Mouse (Mus musculus): ENCODE data around the gene Armc10. TPM values are rescaled to one million over a fixed set of nuclear protein-coding genes. Genes with fewer than 3 reads are reported as not detected.
"Not testable (repeated sequence)": the region's sequence is repeated elsewhere in the genome, so short reads cannot be mapped to it uniquely, and the experiment has no call there.

Armc10 gene
- 34.9 and 40.4 TPM in 2 replicates for total RNA-seq (2014; fragmentation: Nextera tagmentation)
- total RNA-seq (2017), result 49.4 and 51.5 TPM in 2 replicates

DNA sequence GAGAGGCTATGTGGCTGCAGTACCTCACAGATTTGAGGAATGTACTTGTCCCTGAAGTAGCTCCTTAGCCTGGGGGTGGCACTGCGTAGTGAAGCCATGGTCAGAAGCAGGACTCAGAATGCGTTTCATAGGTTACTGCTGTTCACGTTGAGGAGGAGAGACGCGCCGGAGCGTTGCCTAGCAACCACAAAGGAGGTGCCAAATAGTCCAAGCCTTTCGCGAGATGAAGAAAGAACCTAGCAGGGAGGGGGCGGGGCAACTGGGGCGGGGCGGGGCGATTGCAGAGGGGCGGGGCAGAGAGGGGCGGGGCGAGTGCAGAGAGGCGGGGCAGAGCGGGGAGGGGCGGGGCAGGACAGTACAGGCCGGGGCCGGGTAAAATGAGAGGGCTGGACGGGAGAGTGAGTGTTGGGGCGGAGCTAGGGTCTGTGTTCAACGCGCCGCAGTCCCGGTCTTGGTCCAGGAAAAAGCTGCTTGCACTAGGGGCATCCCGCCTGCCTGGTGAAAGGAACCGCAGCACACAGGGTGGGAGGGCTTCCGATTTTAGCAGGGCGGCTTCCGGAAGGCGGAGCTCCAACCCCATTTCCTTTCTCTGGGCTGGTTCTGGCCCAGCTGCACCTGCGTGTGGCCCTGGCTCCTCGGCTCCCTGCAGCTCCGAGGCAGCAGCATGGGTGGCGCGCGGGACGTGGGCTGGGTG lies at the start of gene Armc10, which contains the start of gene Fbxl13:
Armc10 (plus strand) TSS at position 375 of the 694 bp plus-strand sequence.
Fbxl13 (minus strand) TSS at position 196 of the 694 bp plus-strand sequence.
- peak; percentile 87 for ATAC-seq (replicated peaks; ENCODE audit: poor library complexity, severe bottlenecking)

DNA sequence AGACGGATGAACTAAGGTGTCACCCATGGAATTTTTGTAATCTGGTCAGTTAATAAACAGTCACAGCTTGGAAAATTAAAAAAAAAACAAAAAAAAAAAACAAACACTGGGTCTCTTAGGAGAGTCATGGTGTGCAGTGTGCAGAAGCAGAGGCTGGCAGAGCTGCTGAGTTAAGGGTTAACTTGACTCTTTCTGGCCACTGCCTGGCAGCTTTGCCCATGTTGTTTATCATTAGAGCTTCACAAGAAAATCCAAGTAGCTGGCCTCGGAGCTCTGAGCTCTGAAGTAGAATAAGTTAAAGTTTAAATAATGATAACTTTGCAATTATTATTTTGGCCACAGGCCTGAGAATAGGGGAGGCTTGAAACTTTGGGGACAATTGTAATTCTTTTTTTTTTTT lies 46.1 kb upstream of the Armc10 start:
- not testable (repeated sequence) for ATAC-seq (replicated peaks; ENCODE audit: poor library complexity, severe bottlenecking)

DNA sequence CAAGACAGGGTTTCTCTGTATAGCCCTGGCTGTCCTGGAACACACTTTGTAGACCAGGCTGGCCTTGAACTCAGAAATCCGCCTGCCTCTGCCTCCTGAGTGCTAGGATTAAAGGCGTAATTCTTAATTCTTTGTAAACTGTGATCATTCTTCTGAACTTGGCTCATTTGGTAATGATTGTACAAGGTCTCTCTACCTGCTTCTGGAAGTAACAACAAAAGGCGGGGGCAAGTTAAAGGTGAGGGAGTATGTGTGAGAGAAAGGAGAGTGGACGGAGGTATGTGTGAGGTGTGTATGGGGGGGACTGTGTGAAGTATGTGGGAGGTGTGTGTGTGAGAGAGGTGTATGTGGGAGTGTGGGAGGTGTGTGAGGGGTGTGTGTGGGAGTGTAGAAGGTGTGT lies 45.7 kb upstream of the Armc10 start:
- ATAC-seq (replicated peaks; ENCODE audit: poor library complexity, severe bottlenecking), result no peak

DNA sequence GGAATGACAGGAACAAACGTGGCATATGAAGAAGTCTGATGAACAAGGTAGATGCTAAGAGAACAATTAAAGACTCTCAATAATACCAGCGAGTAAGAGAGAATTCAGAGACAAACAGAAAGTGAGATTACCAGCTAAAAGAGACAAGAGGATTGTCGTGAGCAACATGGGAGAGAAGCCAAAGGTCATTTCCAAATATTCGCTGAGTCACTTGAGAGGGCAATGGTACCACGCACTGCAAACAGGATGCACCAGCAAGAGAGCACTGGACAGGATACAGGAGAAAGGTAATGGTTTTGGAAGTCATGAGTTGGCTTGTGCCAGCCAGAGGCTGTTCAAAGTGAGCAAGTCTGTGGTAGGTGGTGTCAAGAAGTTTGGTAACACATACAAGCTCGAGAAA lies 39.7 kb upstream of the Armc10 start:
- no peak for ATAC-seq (replicated peaks; ENCODE audit: poor library complexity, severe bottlenecking)

DNA sequence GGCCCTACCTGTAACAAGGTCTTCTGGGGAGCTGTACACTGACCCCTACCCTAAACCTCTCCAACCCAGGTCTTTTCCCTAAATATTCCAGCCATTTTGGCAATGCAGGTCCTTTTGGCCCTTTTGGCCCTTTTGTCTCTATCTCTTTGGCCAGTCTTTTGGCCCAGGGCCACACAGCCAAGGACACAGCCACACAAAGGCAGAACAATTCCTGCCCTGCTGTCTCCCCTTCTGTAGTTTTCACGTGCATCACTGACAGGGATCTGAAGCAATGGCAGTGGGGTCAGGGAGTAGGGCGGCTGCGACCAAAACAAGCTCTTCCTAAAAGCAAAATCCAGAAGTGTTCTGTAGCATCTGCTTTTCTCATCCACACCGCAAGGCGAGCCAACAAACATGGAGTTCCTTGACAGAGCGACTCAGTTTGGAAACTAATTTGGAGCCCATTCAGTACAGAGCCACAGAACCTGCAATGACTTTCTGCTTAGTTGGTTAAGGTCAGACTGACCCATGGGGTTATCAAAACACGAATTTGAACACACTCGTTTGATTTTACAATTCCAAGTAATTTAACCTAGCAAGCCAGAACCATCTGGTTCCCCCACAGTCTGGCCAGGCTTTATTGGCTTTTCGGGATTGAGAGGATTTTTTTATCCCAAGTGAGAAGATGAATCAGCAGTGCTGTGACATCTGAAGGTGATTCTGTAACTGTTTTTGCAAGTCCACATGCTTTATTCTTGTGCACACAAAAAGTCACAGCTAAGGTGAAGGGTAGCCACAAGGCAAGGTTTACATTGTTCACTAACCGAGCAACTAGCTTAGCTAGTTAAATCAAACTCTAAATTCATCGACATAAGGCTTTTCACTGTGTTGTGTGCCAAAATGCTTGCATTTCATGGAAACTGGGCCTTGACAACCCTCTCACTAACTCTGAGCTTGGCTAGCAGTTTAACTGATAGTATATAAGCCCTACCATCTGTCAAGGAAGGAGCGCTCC lies 37.0 kb upstream of the Armc10 start:
- no peak for ATAC-seq (replicated peaks; ENCODE audit: poor library complexity, severe bottlenecking)

DNA sequence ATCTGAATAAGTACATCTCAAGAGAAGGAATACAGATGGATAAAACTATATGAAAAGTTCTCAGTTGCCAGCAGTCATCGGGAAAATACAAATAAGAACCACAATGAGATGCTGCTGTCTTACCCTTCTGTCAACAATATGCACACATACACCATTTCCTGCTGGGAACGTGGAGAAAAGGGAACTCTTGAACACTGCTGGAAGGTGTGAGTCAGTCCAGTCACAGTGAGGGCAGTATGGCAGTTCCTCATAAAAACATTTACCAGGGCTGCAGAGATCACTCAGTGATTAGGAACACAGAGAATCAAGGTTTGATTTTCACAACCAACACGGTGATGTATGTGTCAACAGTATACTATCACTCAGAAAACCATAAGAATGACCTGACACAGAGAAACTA lies 34.6 kb upstream of the Armc10 start:
- peak; percentile 85 for ATAC-seq (replicated peaks; ENCODE audit: poor library complexity, severe bottlenecking)

DNA sequence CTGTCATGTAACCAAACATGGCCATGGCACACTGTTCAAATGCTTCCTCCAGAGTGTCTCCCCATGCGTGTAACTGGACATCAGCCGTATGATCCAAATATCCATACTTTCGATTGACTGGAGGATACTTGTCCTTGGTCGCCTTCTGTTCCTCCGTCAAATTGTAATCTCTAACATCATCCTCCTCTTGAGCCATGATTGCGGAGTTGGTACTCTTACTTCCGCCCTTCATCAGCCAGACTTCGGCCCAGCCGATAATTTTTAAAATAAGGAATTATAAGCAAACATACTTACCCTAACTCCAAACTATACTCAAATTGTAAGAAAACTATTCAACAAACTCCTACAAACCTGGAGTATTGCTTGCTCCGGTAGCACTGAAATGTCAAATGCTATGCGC lies 31.3 kb upstream of the Armc10 start:
- peak; percentile 54 for ATAC-seq (replicated peaks; ENCODE audit: poor library complexity, severe bottlenecking)

DNA sequence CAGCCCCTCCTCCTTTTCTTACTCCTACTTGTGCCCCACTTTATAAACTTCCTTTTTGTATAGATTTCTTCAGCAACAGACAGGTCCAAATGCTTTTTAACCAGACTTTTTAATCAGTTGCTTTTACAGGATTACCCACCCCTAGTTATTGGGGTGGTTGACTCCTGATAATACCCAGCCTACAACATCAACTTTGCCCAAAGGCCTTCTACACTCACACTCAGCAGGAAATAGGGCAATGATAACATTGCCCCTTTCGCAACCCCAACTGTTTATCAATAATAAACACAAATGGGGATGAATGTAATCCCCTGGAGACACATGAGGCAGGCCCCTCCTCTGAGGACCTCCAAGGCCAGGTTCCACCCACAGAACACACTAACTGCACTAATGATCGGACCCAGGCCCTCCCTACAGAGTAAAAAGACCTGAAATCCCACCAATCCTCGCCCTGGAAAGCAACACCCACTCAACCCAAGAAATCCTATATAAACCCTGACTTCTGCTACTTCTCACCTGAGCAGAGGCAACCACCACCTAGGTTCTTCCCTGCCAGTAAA lies 29.1 kb upstream of the Armc10 start:
- peak; percentile 55 for ATAC-seq (replicated peaks; ENCODE audit: poor library complexity, severe bottlenecking)

DNA sequence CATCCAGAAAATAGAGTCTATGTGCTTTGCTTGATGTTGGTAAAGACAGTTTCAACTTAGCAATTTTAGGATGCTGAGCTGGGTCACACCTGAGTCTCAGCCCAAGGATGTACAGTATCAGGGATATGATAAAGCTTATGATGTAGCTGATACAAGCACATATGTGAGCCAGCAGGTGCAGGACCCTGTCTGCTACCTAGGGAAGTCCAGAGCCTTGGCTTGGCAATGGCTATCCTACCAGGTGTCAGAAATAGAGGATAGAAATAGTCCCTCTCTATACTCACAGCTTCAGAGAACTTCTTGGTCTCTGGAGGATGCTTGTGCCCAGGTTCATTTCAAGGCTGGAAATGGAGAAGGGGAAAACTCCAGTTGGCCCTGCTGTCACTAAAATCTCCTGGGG lies 19.7 kb upstream of the Armc10 start:
- no peak for ATAC-seq (replicated peaks; ENCODE audit: poor library complexity, severe bottlenecking)

DNA sequence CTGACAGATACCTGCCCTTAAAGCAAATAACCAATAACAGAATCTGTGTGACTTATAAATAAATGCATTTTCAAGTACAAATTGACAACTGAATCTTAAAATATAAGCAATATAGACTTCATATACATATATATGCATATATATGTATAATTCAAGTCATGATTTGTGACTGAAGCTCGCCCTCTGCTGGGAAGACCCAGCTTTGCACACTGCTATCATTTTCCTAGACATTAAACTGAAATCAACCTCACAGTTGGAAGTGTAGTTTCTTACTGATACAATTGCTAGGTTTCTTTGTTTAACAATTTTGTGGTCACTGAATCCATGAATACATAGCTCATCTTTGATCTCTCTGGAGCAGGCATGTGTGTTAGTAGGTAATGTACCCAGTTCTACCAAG lies 4.7 kb upstream of the Armc10 start:
- ATAC-seq (replicated peaks; ENCODE audit: poor library complexity, severe bottlenecking), result no peak

DNA sequence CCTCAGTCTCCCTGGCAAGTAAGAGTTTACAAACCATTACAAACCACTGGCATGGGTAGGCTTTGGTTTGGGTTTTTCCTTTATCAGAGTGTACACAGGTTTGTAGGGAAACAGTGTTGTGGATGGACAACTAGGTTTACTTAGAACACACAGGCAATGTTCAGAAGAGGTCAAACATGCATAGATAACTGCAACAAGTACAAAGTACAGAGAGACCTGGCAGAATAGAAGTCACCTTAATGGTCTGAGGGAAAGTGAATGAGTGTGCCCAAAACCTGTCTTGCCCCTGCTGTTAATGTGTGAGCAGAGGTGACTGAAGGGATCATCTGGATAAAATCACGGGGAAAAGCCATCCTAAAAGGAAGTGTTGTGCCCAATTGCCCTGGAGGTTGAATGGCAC lies 2.0 kb upstream of the Armc10 start:
- ATAC-seq (replicated peaks; ENCODE audit: poor library complexity, severe bottlenecking), result no peak

DNA sequence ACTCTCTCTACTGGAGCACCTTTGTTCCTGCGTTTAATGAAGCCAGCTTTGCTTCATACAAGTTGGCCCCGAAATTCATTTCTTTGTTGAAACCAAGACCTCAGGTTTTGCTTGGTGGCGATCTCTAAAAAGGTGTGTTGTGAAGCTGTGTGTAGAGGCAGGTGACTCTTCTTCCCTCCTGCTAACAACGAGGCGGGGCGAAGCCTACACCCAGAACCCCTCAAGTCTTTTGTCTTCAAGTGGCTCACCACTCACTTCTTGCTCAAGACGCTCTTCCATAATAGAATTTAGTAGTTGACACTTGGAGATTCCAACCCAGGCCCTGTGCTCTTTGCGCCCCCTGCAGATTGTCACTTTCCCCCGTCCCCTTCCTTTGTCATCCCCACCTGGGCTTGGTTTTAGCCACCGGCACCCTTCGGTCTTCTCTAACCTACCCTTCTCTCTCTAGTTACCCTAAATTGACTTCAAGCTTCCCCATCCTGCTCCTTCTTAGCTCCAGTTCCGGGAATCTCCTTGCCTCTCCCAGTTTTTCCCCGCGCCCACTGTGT lies 648 bp upstream of the Armc10 start:
- peak; percentile 15; the same call in 1 of the 2 replicates for ATAC-seq (replicated peaks; ENCODE audit: poor library complexity, severe bottlenecking)

DNA sequence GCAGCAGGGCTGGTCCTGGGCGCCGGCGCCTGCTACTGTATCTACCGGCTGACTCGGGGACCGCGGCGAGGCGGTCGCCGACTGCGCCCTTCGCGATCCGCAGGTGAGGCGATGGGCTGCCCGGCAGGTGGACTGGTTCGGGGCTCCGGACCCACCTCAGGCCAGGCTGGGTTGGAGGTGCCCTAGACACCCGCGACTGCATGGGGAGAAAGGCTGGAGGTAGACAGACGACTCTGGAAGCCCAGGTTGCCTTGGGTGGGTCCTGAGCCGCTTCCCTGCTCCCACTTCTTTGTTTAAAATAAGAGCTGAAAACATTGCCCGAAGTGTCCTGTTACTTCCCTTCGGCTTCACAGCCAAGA lies 499 bp downstream of the Armc10 start:
- no peak for ATAC-seq (replicated peaks; ENCODE audit: poor library complexity, severe bottlenecking)

DNA sequence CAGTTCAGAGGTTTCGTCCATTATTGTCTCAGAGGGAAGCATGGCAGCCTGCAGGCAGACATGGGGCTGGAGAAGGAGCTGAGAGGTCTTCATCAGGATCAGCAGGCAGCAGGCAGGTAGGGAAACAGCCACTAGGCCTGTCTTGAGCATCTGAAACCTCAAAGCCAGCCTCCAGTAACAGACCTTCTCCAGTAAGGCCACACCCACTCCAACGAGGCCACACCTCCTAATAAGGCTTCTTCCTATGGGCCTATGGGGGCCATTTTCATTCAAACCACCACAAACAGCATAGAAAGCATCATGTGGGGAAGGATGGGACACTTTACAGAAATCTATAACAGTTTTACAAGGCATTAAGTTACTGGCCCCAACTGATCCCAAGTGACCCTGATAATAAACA lies 5.1 kb downstream of the Armc10 start:
- no peak for ATAC-seq (replicated peaks; ENCODE audit: poor library complexity, severe bottlenecking)

DNA sequence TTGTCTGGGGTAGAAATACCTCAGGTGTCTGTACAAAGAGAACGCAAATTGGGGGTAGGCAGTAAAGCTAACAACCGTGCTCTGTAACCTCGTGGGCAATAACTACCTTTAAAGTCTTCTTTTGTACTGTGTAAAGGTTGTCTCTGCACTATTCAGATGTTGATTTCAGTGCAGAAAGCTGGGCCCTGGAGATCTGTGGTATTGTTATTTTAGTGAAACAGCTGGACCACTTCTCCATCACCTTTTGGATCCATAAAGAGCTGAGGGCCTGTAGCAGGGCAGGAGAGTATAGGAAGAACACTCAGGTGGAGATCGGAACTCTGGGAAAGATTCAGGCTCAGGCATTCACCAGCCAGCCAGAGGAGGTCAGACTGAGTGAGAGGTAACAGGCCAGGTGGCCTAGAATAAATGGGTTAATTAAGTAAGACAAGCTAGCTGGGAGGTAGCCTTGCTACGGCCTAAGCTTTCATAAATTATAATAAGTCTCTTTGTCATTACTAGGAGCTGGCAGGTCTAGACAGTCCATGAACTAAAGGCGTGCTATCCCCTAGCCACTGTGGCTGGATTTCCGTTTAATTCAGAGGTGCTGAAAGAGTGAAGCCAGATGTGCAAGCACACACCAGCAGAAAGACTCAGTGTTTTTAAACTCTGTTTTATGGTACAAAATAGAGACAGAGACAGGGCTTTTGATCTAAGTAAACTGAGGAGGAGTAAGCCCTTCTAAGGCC lies 6.4 kb downstream of the Armc10 start:
- no peak for ATAC-seq (replicated peaks; ENCODE audit: poor library complexity, severe bottlenecking)

DNA sequence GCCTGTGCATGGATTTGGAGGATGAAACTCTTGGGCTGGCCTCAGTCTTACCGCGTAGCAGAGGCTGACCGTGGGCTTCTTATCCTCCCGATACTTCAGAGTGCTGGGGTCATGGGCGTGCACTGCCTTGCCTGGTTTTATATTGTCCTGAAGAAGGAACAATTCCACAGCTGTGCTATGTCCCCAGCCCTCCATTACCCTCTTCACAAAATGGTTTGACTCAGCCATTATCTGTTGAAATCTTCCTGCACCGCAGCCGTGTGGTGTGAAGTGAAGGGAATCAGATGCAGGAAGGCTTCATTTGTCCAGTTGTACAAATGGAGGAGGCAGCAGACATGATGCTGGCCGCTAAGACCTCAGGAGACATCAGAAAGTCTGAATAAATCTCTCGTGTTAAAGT lies 11.3 kb downstream of the Armc10 start:
- no peak for ATAC-seq (replicated peaks; ENCODE audit: poor library complexity, severe bottlenecking)

DNA sequence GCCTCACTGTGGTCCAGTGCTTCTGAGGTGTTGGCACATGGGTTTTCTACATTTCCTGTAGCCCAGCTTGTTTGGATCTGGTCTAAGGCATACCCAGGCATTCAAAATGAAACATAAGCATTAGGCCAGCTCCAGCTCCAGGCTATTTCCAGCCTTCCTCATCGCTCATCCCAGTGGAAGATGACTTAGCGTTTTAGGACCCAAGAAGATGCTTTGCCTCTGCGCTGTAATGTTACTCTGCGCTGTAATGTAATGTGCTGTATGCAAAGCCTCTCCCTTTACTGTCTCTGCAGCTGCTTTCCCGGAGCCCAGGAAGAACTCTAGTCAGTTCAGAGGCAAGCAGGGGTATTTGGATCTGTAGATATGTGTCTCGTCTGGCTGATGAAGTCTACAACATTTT lies 12.4 kb downstream of the Armc10 start:
- peak; percentile 20; the same call in 1 of the 2 replicates for ATAC-seq (replicated peaks; ENCODE audit: poor library complexity, severe bottlenecking)

DNA sequence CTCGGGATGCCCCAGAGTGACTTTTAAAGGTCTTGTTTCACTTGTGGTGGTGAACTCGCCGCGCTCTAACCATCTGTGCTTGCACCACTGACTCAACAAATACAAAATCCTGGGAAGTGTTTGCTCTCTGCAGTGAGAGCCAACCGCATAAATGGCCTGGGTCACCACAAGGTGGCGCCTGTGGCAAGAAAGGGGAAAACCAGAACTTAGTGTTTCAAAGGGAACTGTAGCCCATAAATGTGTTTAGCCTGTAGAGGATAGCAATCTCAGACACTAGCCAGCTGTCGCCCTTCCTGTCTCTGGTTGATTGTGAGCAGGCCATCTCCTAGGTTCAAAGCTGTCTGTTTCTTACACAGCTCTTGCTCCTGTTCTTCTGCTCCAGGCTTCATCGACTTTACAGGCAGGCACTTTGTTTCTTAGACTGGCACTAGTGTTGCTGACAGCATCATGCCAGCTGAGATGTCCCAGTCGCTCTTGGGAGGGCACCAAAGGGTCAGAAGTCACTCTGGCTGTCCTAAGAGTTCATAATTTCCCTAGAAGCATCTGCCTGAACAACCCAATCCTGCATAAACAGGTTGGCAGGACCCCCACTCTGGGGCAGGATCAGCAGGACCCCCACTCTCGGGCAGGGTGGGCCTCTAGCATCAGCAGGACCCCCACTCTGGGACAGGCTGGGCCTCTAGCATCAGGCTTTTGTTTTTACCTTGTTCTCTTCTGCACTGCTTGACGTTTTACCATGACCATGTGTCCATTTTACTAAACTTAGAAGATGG lies 13.2 kb downstream of the Armc10 start:
- ATAC-seq (replicated peaks; ENCODE audit: poor library complexity, severe bottlenecking), result peak; percentile 97

DNA sequence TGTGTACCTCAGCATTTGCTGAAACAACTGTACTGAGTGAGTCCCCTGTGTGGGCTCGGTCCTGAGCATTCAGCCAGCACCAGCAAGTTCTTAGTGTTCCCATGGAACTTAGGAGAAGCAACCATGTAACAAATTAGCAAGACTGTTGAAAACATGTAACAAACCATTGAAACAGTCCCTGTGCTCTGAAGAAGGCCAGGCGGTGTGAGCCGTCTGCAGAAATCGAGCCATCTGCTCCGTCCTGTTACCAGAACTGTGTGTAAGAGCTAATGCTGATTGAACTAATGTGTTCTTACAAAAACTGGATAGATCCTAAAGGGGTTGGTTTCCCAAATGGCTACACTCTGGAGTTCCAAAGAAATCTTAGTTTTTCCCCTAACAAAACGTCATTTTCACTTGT lies 15.2 kb downstream of the Armc10 start:
- no peak for ATAC-seq (replicated peaks; ENCODE audit: poor library complexity, severe bottlenecking)

Data from granulocyte monocyte progenitor cell, adult 5-6 weeks (primary cell).